Mouse (Mus musculus) forebrain, embryonic 16.5 days (tissue): Measurements from ENCODE around the gene Fam163a. TPM values are rescaled to one million over a fixed set of nuclear protein-coding genes. Genes with fewer than 3 reads are reported as not detected.
A peak's percentile ranks its signal among the peaks of the same experiment; 100 is the strongest.

ENCODE experiments used
- ATAC-seq: fragments of 200-750 bp; cut with Nextera tagmentation; 2 replicates; pipeline ENCODE4 v1.8.0; 2017; ENCODE audit warnings: mild to moderate bottlenecking, moderate library complexity
- H3K27ac ChIP-seq: fragments of 300-500 bp; sonication (generic); 2 replicates; pipeline ENCODE4 v1.5.1; 2014; ENCODE audit warnings: low read length, control low read depth
- H3K27me3 ChIP-seq: fragments of 300-500 bp; sonication (generic); replicated peaks from 2 replicates; pipeline ENCODE4 v1.6.1; 2014; ENCODE audit warnings: low read length; ENCODE audit not compliant: control insufficient read depth, insufficient read depth
- H3K36me3 ChIP-seq: fragments of 300-500 bp; sonication (generic); 2 replicates; pipeline ENCODE4 v1.6.1; 2014; ENCODE audit not compliant: control insufficient read depth, insufficient read depth
- H3K4me1 ChIP-seq: fragments of 300-500 bp; sonication (generic); replicated peaks from 2 replicates; pipeline ENCODE4 v1.6.1; 2014; ENCODE audit warnings: low read length; ENCODE audit not compliant: control insufficient read depth, insufficient read depth
- H3K4me2 ChIP-seq: fragments of 300-500 bp; sonication (generic); 2 replicates; pipeline ENCODE4 v1.6.1; 2014; ENCODE audit warnings: mild to moderate bottlenecking, low read length, control low read depth
- H3K4me3 ChIP-seq: fragments of 300-500 bp; sonication (generic); replicated peaks from 2 replicates; pipeline ENCODE4 v1.5.1; 2014; ENCODE audit warnings: mild to moderate bottlenecking, low read length, control low read depth
- H3K9ac ChIP-seq: fragments of 300-500 bp; sonication (generic); replicated peaks from 2 replicates; pipeline ENCODE4 v1.6.1; 2014; ENCODE audit warnings: low read depth, low read length, control low read depth
- H3K9me3 ChIP-seq: fragments of 300-500 bp; sonication (generic); 2 replicates; pipeline ENCODE4 v1.6.1; 2016; ENCODE audit warnings: low read length; ENCODE audit not compliant: control insufficient read depth
- WGBS: fragments of 180-500 bp; shearing (Covaris S2); extraction: QIAGEN DNeasy Blood & Tissue Kit; methylation state at CpG from one replicate; pipeline ENCODE4 v1.1.7; 2014; 5-methylcytosine and 5-hydroxymethylcytosine counted together
- polyA plus RNA-seq: library from polyadenylated mRNA; unstranded; fragments of >200 nt; fragmentation: Nextera tagmentation; extraction: Ambion mirVana; gene quantifications from 2 replicates; pipeline ENCODE4 v1.2.1, GENCODE M21; 2015

Gene Fam163a
- polyA plus RNA-seq, 1 experiment from 2014 or later = 2.6 TPM

GRCm38 (mm10) chr1:156034661-156035060 is 170.2 kb downstream of the Fam163a start:
- Histone ChIP-seq H3K4me1 (peaks cover 10% of the 10 kb centered on the region), H3K4me3 (peak overlapping the region; percentile 83), H3K27me3 (no peaks in the 10 kb centered on the region), H3K9me3 (no peaks in the 10 kb centered on the region), H3K36me3 (peaks cover 9% of the 10 kb centered on the region), H3K9ac (peak overlapping the region; percentile 92), H3K4me2 (peak overlapping the region; percentile 64), H3K27ac (no peak overlapping the region)
- 14% methylated on average over 1 of the region's 1 CpGs for WGBS
- ATAC-seq = no peak

- peaks cover 10% of the 10 kb centered on the region for H3K4me1 ChIP-seq
- no peak for ATAC-seq
- WGBS = 97% methylated on average over 7 of the region's 7 CpGs
- H3K9me3 ChIP-seq = no peaks in the 10 kb centered on the region
- no peak overlapping the region for H3K4me2 ChIP-seq
- H3K27me3 ChIP-seq = no peaks in the 10 kb centered on the region
- no peak overlapping the region for H3K4me3 ChIP-seq
- peaks cover 14% of the 10 kb centered on the region for H3K36me3 ChIP-seq
- H3K27ac ChIP-seq = no peak overlapping the region
- no peak overlapping the region for H3K9ac ChIP-seq
These were observed 170.9 kb downstream of the Fam163a start for GRCm38 (mm10) chr1:156033921-156034320.

- no peak overlapping the region for H3K4me2 ChIP-seq
- H3K36me3 ChIP-seq = peaks cover 17% of the 10 kb centered on the region
- H3K9ac ChIP-seq = no peak overlapping the region
- H3K9me3 ChIP-seq = no peaks in the 10 kb centered on the region
- no peaks in the 10 kb centered on the region for H3K27me3 ChIP-seq
- H3K4me1 ChIP-seq = no peaks in the 10 kb centered on the region
- WGBS = 91% methylated on average over 4 of the region's 4 CpGs
- no peak overlapping the region for H3K27ac ChIP-seq
- H3K4me3 ChIP-seq = no peak overlapping the region
- no peak for ATAC-seq
These were observed 176.4 kb downstream of the Fam163a start for GRCm38 (mm10) chr1:156028340-156028975.

- no peaks in the 10 kb centered on the region for H3K9me3 ChIP-seq
- H3K27ac ChIP-seq = no peak overlapping the region
- H3K9ac ChIP-seq = no peak overlapping the region
- no peaks in the 10 kb centered on the region for H3K4me1 ChIP-seq
- 89% methylated on average over 3 of the region's 3 CpGs for WGBS
- no peak overlapping the region for H3K4me3 ChIP-seq
- no peak for ATAC-seq
- H3K4me2 ChIP-seq = no peak overlapping the region
- peaks cover 16% of the 10 kb centered on the region for H3K36me3 ChIP-seq
- no peaks in the 10 kb centered on the region for H3K27me3 ChIP-seq
These were observed 177.0 kb downstream of the Fam163a start for GRCm38 (mm10) chr1:156027849-156028248.

Other genes starting within 250 kb of the Fam163a start
- gene Cep350, start 231.8 kb downstream of the Fam163a start, polyA plus RNA-seq = 10.3 and 11.4 TPM in 2 replicates
- gene Tor1aip2, start 169.6 kb downstream of the Fam163a start, polyA plus RNA-seq = 69.4 and 73.9 TPM in 2 replicates
- 22.1 and 24.1 TPM in 2 replicates for gene Tor1aip1, start 168.5 kb downstream of the Fam163a start, polyA plus RNA-seq
- 0.41 and 1.3 TPM in 2 replicates for gene Tdrd5, start 98.6 kb upstream of the Fam163a start, polyA plus RNA-seq
- 0.75 and 1.1 TPM in 2 replicates for gene Nphs2, start 105.7 kb upstream of the Fam163a start, polyA plus RNA-seq
- gene Gm2000, start 161.0 kb upstream of the Fam163a start, polyA plus RNA-seq = 492 and 576 TPM in 2 replicates
- gene Axdnd1, start 216.1 kb upstream of the Fam163a start, polyA plus RNA-seq = not detected in 2 replicates